Mouse (Mus musculus): ENCODE measurements at regions not wholly inside any gene's neighbourhood (a gene's known extent, or its start where the extent isn't known, plus 50 kb on each side); places are given as distances from the start of the nearest gene placed in this dataset.

- TF ChIP-seq CTCF (IDR thresholded peaks at IDR 0.05; ENCODE audit: extremely low read depth, insufficient read length, insufficient replicate concordance, low read depth, low read length) (no peak), POLR2A (IDR thresholded peaks at IDR 0.05; ENCODE audit: low read depth, low read length) (no peak)
Observed at GRCm38 (mm10) chr9:92907102-92907501, 365.1 kb downstream of the Plod2 start.

Measured in small intestine, adult 2 months (tissue).